Mouse (Mus musculus) Patski (cell line): ENCODE measurements at regions not wholly inside any gene's neighbourhood (a gene's known extent, or its start where the extent isn't known, plus 50 kb on each side); places are given as distances from the start of the nearest gene placed in this dataset.
"Not testable (repeated sequence)": the region's sequence is repeated elsewhere in the genome, so short reads cannot be mapped to it uniquely, and the experiment has no call there.

Experiments used
- ATAC-seq: fragments of 100-300 bp; one replicate; pipeline ENCODE4 v1.8.0; 2021
- CTCF ChIA-PET: fragments of 350-600 bp; sonication (Branson Sonifier 250); formaldehyde crosslinking; loops from one replicate; lab custom pipeline; 2022; ENCODE audit warnings: inconsistent platforms; lab: Charles Lee
- POLR2A ChIA-PET: fragments of 350-600 bp; sonication (Branson Sonifier 250); formaldehyde crosslinking; loops from one replicate; lab custom pipeline; 2022; ENCODE audit warnings: antibody characterized with exemption, inconsistent platforms; lab: Charles Lee
- DNase-seq: peaks from one replicate; pipeline ENCODE4 v3.0.0-alpha.2; 2011; ENCODE audit warnings: low read depth, low spot score
- H3K27me3 ChIP-seq: fragments of 371-371 bp; one replicate; pipeline ENCODE4 v1.5.1; 2021
- CTCF ChIP-seq: fragments of 100-300 bp; IDR thresholded peaks from one replicate; pipeline ENCODE4 v1.5.1; 2021
- in situ Hi-C: fragments of 300-500 bp; cut with MboI; formaldehyde crosslinking; loops from 3 replicates; pipeline ENCODE4 v1.11.1; 2018; ENCODE audit warnings: low pct_unique_long_range_greater_than_20kb, mixed read lengths

- no peak for TF ChIP-seq CTCF
- no peaks in the 10 kb centered on the region for H3K27me3 ChIP-seq
- ATAC-seq: no peak
- in situ Hi-C loops: no loop called here
- ChIA-PET CTCF (no interaction called here), POLR2A (no interaction called here)
- DNase-seq: no peak
Observed at GRCm38 (mm10) chr15:96802034-96802728, 102.7 kb upstream of the Slc38a2 start.

- no peaks in the 10 kb centered on the region for H3K27me3 ChIP-seq
- no peak for ATAC-seq
- ChIA-PET CTCF (interaction anchor here (1.0 kb wide), 1 partner anchor 41 kb away, joined by 3 read pairs; no protein-coding TSS in a partner anchor), POLR2A (no interaction called here)
- no peak for DNase-seq
- no peak for TF ChIP-seq CTCF
- in situ Hi-C loops: no loop called here
Observed at GRCm38 (mm10) chr15:96799228-96799627, 99.7 kb upstream of the Slc38a2 start.

DNA sequence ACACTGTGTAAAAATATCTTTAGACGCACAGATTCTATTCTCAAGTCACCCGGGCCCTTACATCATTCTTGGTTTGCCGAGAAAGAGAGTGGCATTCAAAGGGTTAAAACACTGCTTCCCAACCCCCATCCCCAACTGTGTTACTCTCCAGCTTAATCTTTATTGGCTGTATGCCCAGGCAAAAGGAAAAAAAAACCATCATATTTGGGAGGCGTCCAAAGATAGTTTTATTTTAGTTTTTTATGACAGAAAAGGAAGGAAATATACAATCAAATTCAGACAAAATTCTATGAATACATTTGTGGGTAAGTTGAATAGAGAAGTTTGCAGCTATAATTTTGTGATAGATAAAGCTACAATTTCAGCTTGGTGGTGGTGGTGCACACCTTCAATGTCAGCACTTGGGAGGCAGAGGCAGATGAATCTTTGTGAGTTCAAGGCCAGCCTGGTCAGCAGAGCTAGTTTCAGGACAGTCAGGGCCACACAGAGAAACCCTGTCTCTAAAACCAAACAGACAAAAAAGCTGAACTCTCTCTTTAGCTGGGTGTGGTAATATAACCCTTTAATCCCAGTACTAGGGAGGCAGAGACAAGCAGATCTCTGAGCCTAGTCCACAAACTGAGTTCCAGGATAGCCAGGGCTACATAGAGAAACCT is 98.2 kb upstream of the Slc38a2 start:
- DNase-seq (no peak), ATAC-seq (no peak)
- POLR2A ChIA-PET: no interaction called here
- in situ Hi-C loops: no loop called here
- TF ChIP-seq CTCF: no peak
- H3K27me3 ChIP-seq: no peaks in the 10 kb centered on the region
- CTCF ChIA-PET: interaction anchor here (1.1 kb wide), 1 partner anchor 17 kb away, joined by 3 read pairs; no protein-coding TSS in a partner anchor

GRCm38 (mm10) chr15:96794177-96794719 is 94.7 kb upstream of the Slc38a2 start:
- ChIA-PET CTCF (no interaction called here), POLR2A (interaction anchor here (0.7 kb wide), 1 partner anchor 20 kb away, joined by 3 read pairs; no protein-coding TSS in a partner anchor)
- no peaks in the 10 kb centered on the region for H3K27me3 ChIP-seq
- TF ChIP-seq CTCF: no peak
- ATAC-seq (no peak), DNase-seq (no peak)
- in situ Hi-C loops: no loop called here

DNA sequence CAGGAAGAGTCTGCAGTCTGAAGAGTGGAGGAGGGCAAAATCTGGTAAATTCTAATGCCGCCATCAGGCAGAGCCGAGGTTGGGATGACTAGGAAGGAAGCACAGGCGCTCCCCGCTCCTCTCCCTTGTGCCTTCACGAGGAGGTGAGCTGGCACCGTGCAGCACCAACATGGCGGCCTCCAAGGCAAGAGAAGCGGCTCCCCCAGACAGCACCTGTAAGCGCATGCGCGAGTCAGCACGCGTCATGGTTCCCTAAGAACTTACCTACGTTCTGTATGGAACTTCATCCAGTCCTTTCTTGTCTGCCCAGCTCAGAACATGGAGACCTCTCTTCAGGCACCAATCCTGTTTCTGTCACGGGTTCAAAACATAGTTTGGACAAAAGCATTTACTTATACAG is 93.7 kb upstream of the Slc38a2 start:
- H3K27me3 ChIP-seq: no peaks in the 10 kb centered on the region
- TF ChIP-seq CTCF: no peak
- no peak for ATAC-seq

DNA sequence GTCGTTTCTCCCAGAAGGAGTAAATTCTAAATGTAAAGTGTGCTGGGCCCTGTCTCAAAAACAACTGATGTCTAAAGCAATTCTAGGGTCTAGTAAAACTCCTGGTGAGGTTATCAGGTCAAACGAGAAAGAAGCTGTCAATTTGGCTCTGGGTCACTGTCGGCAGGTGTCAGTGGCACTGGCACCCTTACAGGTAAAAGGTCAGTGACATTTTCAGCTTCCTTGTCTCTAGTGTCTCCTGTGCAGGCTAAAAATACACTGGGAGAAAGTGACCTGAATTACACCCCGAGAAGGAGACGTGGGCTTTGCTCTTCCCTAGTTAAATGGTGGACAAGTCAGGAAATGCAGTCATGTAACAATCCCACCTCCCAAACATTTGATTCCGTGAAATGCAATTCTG is 91.8 kb upstream of the Slc38a2 start:
- no peaks in the 10 kb centered on the region for H3K27me3 ChIP-seq
- ATAC-seq: no peak
- TF ChIP-seq CTCF: no peak
- ChIA-PET POLR2A (no interaction called here), CTCF (no interaction called here)
- in situ Hi-C loops: no loop called here
- DNase-seq: no peak

More for the DNA sequence above, 93.7 kb upstream of the Slc38a2 start:
- DNase-seq: no peak
- POLR2A ChIA-PET: no interaction called here
- CTCF ChIA-PET: no interaction called here
- in situ Hi-C loops: no loop called here

DNA sequence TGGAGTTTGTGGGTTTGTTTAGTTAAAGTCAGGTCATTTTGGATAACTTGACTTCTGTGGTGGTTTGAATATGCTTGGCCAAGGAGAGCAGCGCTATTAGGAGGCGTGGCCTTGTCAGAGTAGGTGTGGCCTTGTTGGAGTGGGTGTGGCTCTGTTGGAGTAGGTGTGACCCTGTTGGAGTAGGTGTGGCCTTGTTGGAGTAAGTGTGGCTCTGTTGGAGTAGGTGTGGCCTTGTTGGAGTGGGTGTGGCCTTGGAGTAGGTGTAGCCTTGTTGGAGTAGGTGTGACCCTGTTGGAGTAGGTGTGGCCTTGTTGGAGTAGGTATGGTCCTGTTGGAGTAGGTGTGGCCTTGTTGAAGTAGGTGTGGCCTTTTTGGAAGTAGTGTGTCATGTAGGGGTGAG is 88.4 kb upstream of the Slc38a2 start:
- POLR2A ChIA-PET, in situ Hi-C loops, H3K27me3 ChIP-seq, DNase-seq, ATAC-seq: not testable (repeated sequence)
- CTCF ChIA-PET: interaction anchor here (1.1 kb wide), 1 partner anchor 77 kb away, joined by 3 read pairs; no protein-coding TSS in a partner anchor

- DNase-seq (no peak), ATAC-seq (no peak)
- CTCF ChIA-PET: no interaction called here
- in situ Hi-C loops: no loop called here
- no peaks in the 10 kb centered on the region for H3K27me3 ChIP-seq
- POLR2A ChIA-PET: no interaction called here
- no peak for TF ChIP-seq CTCF
Observed at GRCm38 (mm10) chr15:96784578-96784977, 85.0 kb upstream of the Slc38a2 start.

GRCm38 (mm10) chr15:96781560-96781959 is 82.0 kb upstream of the Slc38a2 start:
- DNase-seq (no peak), ATAC-seq (no peak)
- H3K27me3 ChIP-seq: no peaks in the 10 kb centered on the region
- in situ Hi-C loops: no loop called here
- CTCF ChIA-PET: no interaction called here
- no peak for TF ChIP-seq CTCF
- POLR2A ChIA-PET: no interaction called here

- no peak for TF ChIP-seq CTCF
- in situ Hi-C loops: no loop called here
- DNase-seq: no peak
- H3K27me3 ChIP-seq: no peaks in the 10 kb centered on the region
- ATAC-seq: no peak
- POLR2A ChIA-PET: interaction anchor here (0.7 kb wide), 2 partner anchors 96 to 133 kb away, joined by 4 to 5 read pairs; no protein-coding TSS in a partner anchor
- CTCF ChIA-PET: interaction anchor here (1.1 to 1.4 kb wide), 2 partner anchors 10 to 17 kb away, joined by 3 read pairs; no protein-coding TSS in a partner anchor
Observed at GRCm38 (mm10) chr15:96780606-96781005, 81.1 kb upstream of the Slc38a2 start.

GRCm38 (mm10) chr15:96779358-96779757 is 79.8 kb upstream of the Slc38a2 start:
- no peak for DNase-seq
- CTCF ChIA-PET: interaction anchor here (1.4 kb wide), 1 partner anchor 9 kb away, joined by 3 read pairs; no protein-coding TSS in a partner anchor
- H3K27me3 ChIP-seq: no peaks in the 10 kb centered on the region
- POLR2A ChIA-PET: no interaction called here
- ATAC-seq: no peak
- in situ Hi-C loops: no loop called here
- no peak for TF ChIP-seq CTCF
